12 mouse cellular contexts compared by ENCODE assay signal in the genomic region with DNA sequence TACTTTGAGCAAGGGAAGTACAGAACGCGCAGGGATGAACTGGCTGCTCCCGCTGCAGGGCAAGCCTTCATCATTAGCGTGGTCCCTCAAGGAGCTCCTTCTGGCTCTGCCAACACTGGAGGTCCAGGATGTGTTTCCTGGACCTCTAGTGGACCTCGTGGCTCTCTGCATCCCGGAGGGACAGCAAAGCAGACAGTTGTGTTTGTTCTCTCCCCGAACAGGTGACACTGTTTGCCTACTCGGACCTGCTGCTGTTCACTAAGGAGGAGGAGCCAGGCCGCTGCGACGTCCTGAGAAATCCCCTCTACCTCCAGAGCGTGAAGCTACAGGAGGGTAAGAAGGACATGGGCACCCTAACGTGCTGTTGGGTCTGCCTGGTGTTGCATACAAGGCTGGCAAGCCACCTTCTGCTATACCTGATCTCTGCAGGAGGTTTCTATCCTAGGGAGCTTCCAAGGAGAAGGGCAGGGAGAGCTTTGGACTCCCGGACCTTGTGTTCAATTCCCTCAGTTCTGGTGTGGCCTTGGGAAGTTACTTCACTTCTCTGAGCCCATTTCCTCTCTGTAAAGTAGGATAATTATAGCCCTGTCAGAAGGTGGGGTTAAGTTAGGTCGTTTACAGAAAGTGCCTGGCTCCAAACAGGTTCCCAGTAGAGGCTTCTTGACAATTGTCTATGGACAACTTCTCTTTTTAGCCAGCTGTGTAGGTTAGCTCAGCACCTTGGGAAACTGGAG.
A peak's percentile ranks its signal among the peaks of the same experiment; 100 is the strongest.
DNase-seq lines count a peak whose midpoint lies in the region; ATAC-seq lines count a peak whose summit lies in the region.
"Had no signal": no experiment of that assay in that cellular context is flagged by ENCODE, and none has a peak within 500 bp of the region (broad histone marks: within the 10 kb centered on the region; RNA-seq: fewer than 3 reads in every experiment).

No protein-coding gene starts in this region.

- peak overlapping the region; percentile 77 for H3K27ac ChIP-seq in heart, embryonic 15.5 days
- H3K27ac ChIP-seq in lung, embryonic 16.5 days (ENCODE audit: low read length), result peak overlapping the region; percentile 23; the same call in 1 of the 2 replicates
- H3K27ac ChIP-seq in intestine, embryonic 16.5 days (ENCODE audit: low read length), result peak overlapping the region; percentile 71
- H3K27ac ChIP-seq in stomach, embryonic 14.5 days (ENCODE audit: low read length), result peak overlapping the region; percentile 52; the same call in 1 of the 2 replicates

- DNase-seq in heart, postnatal 36 days, result no peak
- no peak for DNase-seq in lung, postnatal 25 days (ENCODE audit: low spot score)
- no peak for DNase-seq in cerebellum, adult 8-10 months
- DNase-seq in adipocyte (ENCODE audit: low spot score), result no peak
- DNase-seq: cerebellum, adult 9-11 months; kidney, adult 8-10 months; retina, postnatal 1 day had no signal

- 62% methylated on average over 15 of the region's 15 CpGs for WGBS in heart, embryonic 15.5 days
- 46% methylated on average over 15 of the region's 15 CpGs for WGBS in lung, embryonic 16.5 days
- WGBS in intestine, embryonic 16.5 days, result 52% methylated on average over 15 of the region's 15 CpGs
- WGBS in stomach, embryonic 14.5 days, result 59% methylated on average over 15 of the region's 15 CpGs

- no peaks in the 10 kb centered on the region for H3K36me3 ChIP-seq in heart, embryonic 15.5 days
- H3K36me3 ChIP-seq in lung, embryonic 16.5 days (ENCODE audit: control insufficient read depth, insufficient read depth, low read length), result 0 out of 2 replicates have a peak, but pooled peaks cover 2% of the 10 kb centered on the region
- no peaks in the 10 kb centered on the region for H3K36me3 ChIP-seq in intestine, embryonic 16.5 days (ENCODE audit: control insufficient read depth, insufficient read depth, low read length)
- no peaks in the 10 kb centered on the region for H3K36me3 ChIP-seq in stomach, embryonic 14.5 days (ENCODE audit: control insufficient read depth, insufficient read depth, low read length)

- no peak overlapping the region for H3K9ac ChIP-seq in heart, embryonic 15.5 days
- H3K9ac ChIP-seq in lung, embryonic 16.5 days (ENCODE audit: low read length), result peak overlapping the region; percentile 17; the same call in 1 of the 2 replicates
- peak overlapping the region; percentile 23; the same call in 1 of the 2 replicates for H3K9ac ChIP-seq in intestine, embryonic 16.5 days (ENCODE audit: low read depth, low read length)
- no peak overlapping the region for H3K9ac ChIP-seq in stomach, embryonic 14.5 days (replicated peaks; ENCODE audit: low read depth, low read length)

- H3K4me2 ChIP-seq in heart, embryonic 15.5 days, result no peak overlapping the region
- no peak overlapping the region for H3K4me2 ChIP-seq in lung, embryonic 16.5 days (ENCODE audit: low read depth, low read length)
- no peak overlapping the region for H3K4me2 ChIP-seq in intestine, embryonic 16.5 days (ENCODE audit: low read depth, low read length)
- no peak overlapping the region for H3K4me2 ChIP-seq in stomach, embryonic 14.5 days (replicated peaks; ENCODE audit: low read depth, low read length)

- no peaks in the 10 kb centered on the region; the same call in 1 of the 2 replicates for H3K27me3 ChIP-seq in heart, embryonic 15.5 days
- H3K27me3 ChIP-seq in lung, embryonic 16.5 days (ENCODE audit: control insufficient read depth, insufficient read depth, low read depth, low read length), result no peaks in the 10 kb centered on the region
- no peaks in the 10 kb centered on the region for H3K27me3 ChIP-seq in intestine, embryonic 16.5 days (replicated peaks; ENCODE audit: control insufficient read depth, insufficient read depth, low read length)
- H3K27me3 ChIP-seq in stomach, embryonic 14.5 days (ENCODE audit: control insufficient read depth, insufficient read depth, low read length), result no peaks in the 10 kb centered on the region

- H3K9me3 ChIP-seq in heart, embryonic 15.5 days (replicated peaks), result no peaks in the 10 kb centered on the region
- H3K9me3 ChIP-seq in lung, embryonic 16.5 days (ENCODE audit: control insufficient read depth, low read length), result no peaks in the 10 kb centered on the region
- no peaks in the 10 kb centered on the region for H3K9me3 ChIP-seq in intestine, embryonic 16.5 days (ENCODE audit: control insufficient read depth, low read length)
- no peaks in the 10 kb centered on the region for H3K9me3 ChIP-seq in stomach, embryonic 14.5 days (ENCODE audit: control insufficient read depth, low read depth, low read length)

- 0 out of 2 replicates have a peak, but pooled peaks have one; percentile 3 for ATAC-seq in heart, embryonic 15.5 days (replicated peaks; ENCODE audit: insufficient number of reproducible peaks, insufficient read depth, low FRiP score, low read depth)
- ATAC-seq in lung, embryonic 16.5 days (ENCODE audit: low read depth), result no peak
- peak; percentile 53 for ATAC-seq in intestine, embryonic 16.5 days
- ATAC-seq in stomach, embryonic 14.5 days (ENCODE audit: insufficient number of reproducible peaks, insufficient read depth, low FRiP score, low read depth), result no peak
- ATAC-seq: midbrain, embryonic 16.5 days had no signal

- H3K4me3 ChIP-seq in heart, embryonic 15.5 days, result no peak overlapping the region
- no peak overlapping the region for H3K4me3 ChIP-seq in lung, embryonic 16.5 days (ENCODE audit: low read length)
- H3K4me3 ChIP-seq in intestine, embryonic 16.5 days (ENCODE audit: low read length), result no peak overlapping the region
- no peak overlapping the region for H3K4me3 ChIP-seq in stomach, embryonic 14.5 days (ENCODE audit: low read depth, low read length)

- intact Hi-C loops in heart, postnatal 36 days (cut with DNase I), result loop anchor here (2.0 kb wide), 1 partner anchor 54 kb away; no protein-coding TSS in a partner anchor

- H3K4me1 ChIP-seq in heart, embryonic 15.5 days (replicated peaks), result peaks cover 52% of the 10 kb centered on the region
- peaks cover 16% of the 10 kb centered on the region for H3K4me1 ChIP-seq in lung, embryonic 16.5 days (replicated peaks; ENCODE audit: control insufficient read depth, insufficient read depth, low read length)
- H3K4me1 ChIP-seq in intestine, embryonic 16.5 days (ENCODE audit: control insufficient read depth, insufficient read depth, low read length), result peaks cover 24% of the 10 kb centered on the region
- peaks cover 18% of the 10 kb centered on the region for H3K4me1 ChIP-seq in stomach, embryonic 14.5 days (ENCODE audit: control insufficient read depth, insufficient read depth, low read length)

Comparison
In these comparisons a context has a peak if more than half of its experiments do, and no peak if none do; other contexts are left out.
1. ATAC-seq: peak in heart, embryonic 15.5 days (single experiment) and intestine, embryonic 16.5 days (single experiment); none in lung, embryonic 16.5 days (single experiment) and stomach, embryonic 14.5 days (single experiment).
2. H3K27ac ChIP-seq: peak in every context shown above with its lines; median percentile 77 in heart, embryonic 15.5 days; 71 in intestine, embryonic 16.5 days; 52 in stomach, embryonic 14.5 days; 23 in lung, embryonic 16.5 days.
3. H3K9ac ChIP-seq: peak in lung, embryonic 16.5 days (single experiment) and intestine, embryonic 16.5 days (single experiment); none in heart, embryonic 15.5 days (single experiment) and stomach, embryonic 14.5 days (single experiment).